ENCODE assay signal across 21 mouse cellular contexts in the genomic region with DNA sequence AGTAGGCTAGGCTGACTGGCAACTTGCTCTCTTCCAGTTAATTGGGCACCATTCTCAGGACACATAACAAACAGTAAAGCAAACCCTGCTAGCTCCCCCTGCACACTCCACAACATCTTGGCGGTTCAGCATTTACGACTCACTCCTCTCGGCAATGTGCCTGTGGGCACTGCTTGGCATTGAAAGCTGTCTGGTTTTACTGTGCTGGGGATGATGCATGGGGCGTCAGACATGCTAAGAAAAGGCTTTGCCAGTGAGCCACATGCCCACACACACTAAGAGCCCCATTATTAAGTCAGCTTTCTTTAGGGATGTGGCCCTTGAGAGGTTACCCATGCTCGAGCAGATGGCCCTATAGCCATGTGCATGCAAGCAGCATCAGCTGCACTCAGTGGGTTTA.
DNase-seq lines count a peak whose midpoint lies in the region; ATAC-seq and TF ChIP-seq lines count a peak whose summit lies in the region.
"Had no signal": no experiment of that assay in that cellular context is flagged by ENCODE, and none has a peak within 500 bp of the region (broad histone marks: within the 10 kb centered on the region; RNA-seq: fewer than 3 reads in every experiment).

No protein-coding gene starts in this region.

- no peak overlapping the region for H3K4me3 ChIP-seq in forebrain, embryonic 15.5 days
- no peak overlapping the region for H3K4me3 ChIP-seq in forebrain, embryonic 12.5 days (replicated peaks)
- H3K4me3 ChIP-seq in lung, embryonic 16.5 days (ENCODE audit: low read length), result no peak overlapping the region
- H3K4me3 ChIP-seq in bone marrow macrophage, adult 2 months (ENCODE audit: insufficient read depth, low read length), result no peak overlapping the region
- no peak overlapping the region for H3K4me3 ChIP-seq in neural tube, embryonic 14.5 days (ENCODE audit: low read depth, low read length)
- H3K4me3 ChIP-seq: embryonic facial prominence, embryonic 13.5 days; gastrocnemius, adult 2 months; hindbrain, embryonic 15.5 days; liver, embryonic 12.5 days; midbrain, embryonic 13.5 days; myocyte had no signal

- no peaks in the 10 kb centered on the region for H3K9me3 ChIP-seq in forebrain, embryonic 15.5 days
- H3K9me3 ChIP-seq in forebrain, embryonic 12.5 days, result no peaks in the 10 kb centered on the region
- H3K9me3 ChIP-seq in lung, embryonic 16.5 days (ENCODE audit: control insufficient read depth, low read length), result no peaks in the 10 kb centered on the region
- H3K9me3 ChIP-seq in neural tube, embryonic 14.5 days (ENCODE audit: control insufficient read depth, low read length), result no peaks in the 10 kb centered on the region
- H3K9me3 ChIP-seq: embryonic facial prominence, embryonic 13.5 days; hindbrain, embryonic 15.5 days; liver, embryonic 12.5 days; midbrain, embryonic 13.5 days had no signal

- ATAC-seq in forebrain, embryonic 15.5 days (replicated peaks), result peak; percentile 55; the same call in 1 of the 2 replicates
- no peak for ATAC-seq in forebrain, embryonic 12.5 days (ENCODE audit: low FRiP score)
- no peak for ATAC-seq in lung, embryonic 16.5 days (ENCODE audit: low read depth)
- ATAC-seq in neural tube, embryonic 14.5 days (ENCODE audit: low read depth), result peak; percentile 71
- ATAC-seq: intestine, embryonic 16.5 days; liver, embryonic 12.5 days; midbrain, embryonic 13.5 days had no signal

- H3K9ac ChIP-seq in forebrain, embryonic 15.5 days (replicated peaks), result no peak overlapping the region
- no peak overlapping the region for H3K9ac ChIP-seq in forebrain, embryonic 12.5 days
- no peak overlapping the region for H3K9ac ChIP-seq in lung, embryonic 16.5 days (ENCODE audit: low read length)
- H3K9ac ChIP-seq in neural tube, embryonic 14.5 days (replicated peaks; ENCODE audit: low read depth, low read length), result no peak overlapping the region
- H3K9ac ChIP-seq: embryonic facial prominence, embryonic 13.5 days; hindbrain, embryonic 15.5 days; liver, embryonic 12.5 days; lung, embryonic 14.5 days; midbrain, embryonic 13.5 days had no signal

- peaks cover 35% of the 10 kb centered on the region; the same call in 1 of the 2 replicates for H3K27me3 ChIP-seq in forebrain, embryonic 15.5 days
- peaks cover 45% of the 10 kb centered on the region for H3K27me3 ChIP-seq in forebrain, embryonic 12.5 days
- no peaks in the 10 kb centered on the region for H3K27me3 ChIP-seq in lung, embryonic 16.5 days (ENCODE audit: control insufficient read depth, insufficient read depth, low read depth, low read length)
- no peaks in the 10 kb centered on the region for H3K27me3 ChIP-seq in neural tube, embryonic 14.5 days (ENCODE audit: control insufficient read depth, insufficient read depth, low read length)
- H3K27me3 ChIP-seq: CH12.LX; embryonic facial prominence, embryonic 13.5 days; hindbrain, embryonic 15.5 days; liver, embryonic 12.5 days had no signal

- H3K36me3 ChIP-seq in forebrain, embryonic 15.5 days, result no peaks in the 10 kb centered on the region
- H3K36me3 ChIP-seq in forebrain, embryonic 12.5 days (replicated peaks), result no peaks in the 10 kb centered on the region
- H3K36me3 ChIP-seq in lung, embryonic 16.5 days (ENCODE audit: control insufficient read depth, insufficient read depth, low read length), result no peaks in the 10 kb centered on the region
- H3K36me3 ChIP-seq in neural tube, embryonic 14.5 days (ENCODE audit: control insufficient read depth, insufficient read depth, low read length), result no peaks in the 10 kb centered on the region
- H3K36me3 ChIP-seq: embryonic facial prominence, embryonic 13.5 days; hindbrain, embryonic 15.5 days; liver, embryonic 12.5 days; midbrain, embryonic 13.5 days had no signal

- no peak for TF ChIP-seq CTCF in bone marrow macrophage, adult 2 months (IDR thresholded peaks at IDR 0.05; ENCODE audit: low read depth, low read length)

- no peak for DNase-seq in lung, postnatal 4 days
- DNase-seq in frontal cortex, postnatal 36 days (ENCODE audit: low spot score in 2 of 2), result no peak
- no peak for DNase-seq in thymus, postnatal 0 days (ENCODE audit: low spot score)
- DNase-seq: cerebellum, postnatal 10 days; gastrocnemius, adult 2 months; heart, postnatal 10 days; lung, embryonic 14.5 days; thymus, postnatal 4 days had no signal

- WGBS in forebrain, embryonic 15.5 days, result 51% methylated on average over 5 of the region's 5 CpGs
- 74% methylated on average over 5 of the region's 5 CpGs for WGBS in forebrain, embryonic 12.5 days
- WGBS in lung, embryonic 16.5 days, result 87% methylated on average over 5 of the region's 5 CpGs
- 32% methylated on average over 5 of the region's 5 CpGs for whole genome bisulfite sequencing in neural tube, embryonic 14.5 days

- H3K4me1 ChIP-seq in forebrain, embryonic 15.5 days, result peaks cover 23% of the 10 kb centered on the region
- peaks cover 18% of the 10 kb centered on the region for H3K4me1 ChIP-seq in forebrain, embryonic 12.5 days
- H3K4me1 ChIP-seq in lung, embryonic 16.5 days (replicated peaks; ENCODE audit: control insufficient read depth, insufficient read depth, low read length), result peaks cover 18% of the 10 kb centered on the region
- H3K4me1 ChIP-seq in bone marrow macrophage, adult 2 months (ENCODE audit: control insufficient read depth, insufficient read depth, low read length), result peaks cover 30% of the 10 kb centered on the region
- peaks cover 10% of the 10 kb centered on the region; the same call in 1 of the 2 replicates for H3K4me1 ChIP-seq in neural tube, embryonic 14.5 days (ENCODE audit: control insufficient read depth, insufficient read depth, low read length)

- no peak overlapping the region for H3K4me2 ChIP-seq in forebrain, embryonic 15.5 days (replicated peaks)
- no peak overlapping the region for H3K4me2 ChIP-seq in forebrain, embryonic 12.5 days
- H3K4me2 ChIP-seq in lung, embryonic 16.5 days (ENCODE audit: low read depth, low read length), result no peak overlapping the region
- H3K4me2 ChIP-seq in neural tube, embryonic 14.5 days (ENCODE audit: low read depth, low read length), result no peak overlapping the region
- H3K4me2 ChIP-seq: embryonic facial prominence, embryonic 13.5 days; heart, embryonic 11.5 days; hindbrain, embryonic 15.5 days; liver, embryonic 12.5 days; lung, embryonic 14.5 days; midbrain, embryonic 13.5 days had no signal

- TF ChIP-seq POLR2A in bone marrow macrophage, adult 2 months (IDR thresholded peaks at IDR 0.05; ENCODE audit: borderline replicate concordance, low read depth, low read length), result no peak

- H3K27ac ChIP-seq in forebrain, embryonic 15.5 days (replicated peaks), result no peak overlapping the region
- H3K27ac ChIP-seq in forebrain, embryonic 12.5 days, result no peak overlapping the region
- peak overlapping the region; percentile 31; the same call in 1 of the 2 replicates for H3K27ac ChIP-seq in lung, embryonic 16.5 days (ENCODE audit: low read length)
- H3K27ac ChIP-seq in bone marrow macrophage, adult 2 months (ENCODE audit: insufficient read depth, low read depth, low read length), result peak overlapping the region; percentile 42
- no peak overlapping the region for H3K27ac ChIP-seq in neural tube, embryonic 14.5 days (ENCODE audit: low read depth, low read length)
- H3K27ac ChIP-seq: embryonic facial prominence, embryonic 13.5 days; gastrocnemius, adult 2 months; hindbrain, embryonic 15.5 days; liver, embryonic 12.5 days; midbrain, embryonic 13.5 days had no signal

Comparison
In these comparisons a context has a peak if more than half of its experiments do, and no peak if none do; other contexts are left out.
1. ATAC-seq: peak in forebrain, embryonic 15.5 days (single experiment) and neural tube, embryonic 14.5 days (single experiment); none in forebrain, embryonic 12.5 days (single experiment) and lung, embryonic 16.5 days (single experiment).
2. H3K27ac ChIP-seq: peak in lung, embryonic 16.5 days (single experiment) and bone marrow macrophage, adult 2 months (single experiment); none in forebrain, embryonic 15.5 days (single experiment), forebrain, embryonic 12.5 days (single experiment) and neural tube, embryonic 14.5 days (single experiment).